Mouse (Mus musculus) neutrophil, adult 5-6 weeks (primary cell): Measurements from ENCODE around the gene Mycbp2. TPM values are rescaled to one million over a fixed set of nuclear protein-coding genes. Genes with fewer than 3 reads are reported as not detected.

Experiments
- ATAC-seq: fragments of 151-379, 151-347 bp; 2 replicates; pipeline ENCODE4 v1.8.0; 2017; ENCODE audit warnings: mild to moderate bottlenecking, moderate TSS enrichment; ENCODE audit not compliant: insufficient number of reproducible peaks, poor library complexity, low FRiP score, severe bottlenecking; ENCODE audit errors: extremely low read depth
- total RNA-seq: library from RNA; stranded (forward); fragments of 200-1000 nt; gene quantifications from 2 replicates; pipeline ENCODE4 v1.2.3, GENCODE M21; 2017

The Mycbp2 gene
- total RNA-seq, 1 experiment from 2014 or later = 166 TPM

- ATAC-seq = peak; percentile 73; the same call in 1 of the 2 replicates
Observed at GRCm38 (mm10) chr14:103114994-103115670, 231.5 kb downstream of the Mycbp2 start.

GRCm38 (mm10) chr14:103112606-103113363 lies 233.8 kb downstream of the Mycbp2 start:
- ATAC-seq = no peak

DNA sequence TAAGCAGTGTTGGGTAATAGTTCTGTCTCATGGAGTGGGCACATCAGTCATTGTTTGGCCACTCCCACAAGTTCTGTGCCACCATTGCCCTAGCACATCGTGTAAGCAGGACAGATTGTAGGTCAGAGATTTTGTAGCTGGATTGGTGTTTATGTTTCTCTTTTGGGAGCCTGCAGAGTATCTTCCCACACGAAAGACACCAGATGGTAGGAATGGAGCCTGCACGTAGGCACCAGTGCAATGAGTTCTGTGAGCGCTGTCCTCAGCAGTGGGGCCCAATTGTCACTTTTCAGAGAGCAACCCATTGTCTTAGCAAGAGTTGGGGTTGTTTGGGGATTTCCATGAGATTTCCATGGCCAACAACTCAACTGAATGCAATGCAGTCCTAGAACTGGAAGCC lies 236.6 kb downstream of the Mycbp2 start:
- ATAC-seq = no peak

DNA sequence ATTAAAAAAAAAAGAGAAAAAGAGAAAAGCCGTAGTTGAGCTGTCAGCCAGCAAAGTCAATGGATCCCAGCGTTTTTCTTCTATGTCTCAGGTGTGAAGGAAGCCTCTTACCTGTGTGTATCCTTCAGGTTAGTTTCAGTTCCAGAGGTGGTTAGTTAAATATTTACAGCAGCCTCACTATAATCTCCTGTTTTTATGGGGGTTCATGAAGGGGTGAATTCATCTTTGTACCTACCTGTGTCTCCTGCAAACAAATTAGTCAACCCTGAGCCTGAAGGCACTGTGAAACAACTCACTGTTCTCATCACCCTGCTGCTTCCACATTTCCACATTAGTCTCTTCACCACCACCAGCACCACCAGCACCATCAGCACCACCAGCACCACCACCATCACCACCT lies 240.3 kb downstream of the Mycbp2 start:
- no peak for ATAC-seq

GRCm38 (mm10) chr14:103102731-103103335 lies 243.8 kb downstream of the Mycbp2 start:
- no peak for ATAC-seq

DNA sequence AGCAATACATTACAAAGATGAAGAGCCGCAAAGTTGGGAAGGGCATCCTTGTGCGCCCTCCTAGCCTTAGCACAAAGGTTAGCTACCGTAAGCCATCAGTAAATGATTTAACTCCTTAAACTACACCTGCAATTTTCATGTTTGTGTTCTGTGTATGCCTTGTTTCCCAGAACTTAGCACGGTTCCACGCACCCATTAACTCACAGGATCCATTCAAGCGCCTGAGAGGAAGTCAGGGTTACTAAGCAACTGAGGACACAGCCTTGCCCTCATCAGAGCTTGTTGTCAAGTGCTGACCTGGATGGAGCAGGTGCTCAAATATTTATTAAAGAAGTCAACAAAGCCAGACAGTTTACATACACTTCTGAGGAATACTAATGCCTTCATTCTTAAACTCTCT lies 244.4 kb downstream of the Mycbp2 start:
- ATAC-seq = no peak

GRCm38 (mm10) chr14:103101171-103101570 lies 245.4 kb downstream of the Mycbp2 start:
- no peak for ATAC-seq

- no peak for ATAC-seq
Observed at GRCm38 (mm10) chr14:103100296-103100695, 246.3 kb downstream of the Mycbp2 start.

DNA sequence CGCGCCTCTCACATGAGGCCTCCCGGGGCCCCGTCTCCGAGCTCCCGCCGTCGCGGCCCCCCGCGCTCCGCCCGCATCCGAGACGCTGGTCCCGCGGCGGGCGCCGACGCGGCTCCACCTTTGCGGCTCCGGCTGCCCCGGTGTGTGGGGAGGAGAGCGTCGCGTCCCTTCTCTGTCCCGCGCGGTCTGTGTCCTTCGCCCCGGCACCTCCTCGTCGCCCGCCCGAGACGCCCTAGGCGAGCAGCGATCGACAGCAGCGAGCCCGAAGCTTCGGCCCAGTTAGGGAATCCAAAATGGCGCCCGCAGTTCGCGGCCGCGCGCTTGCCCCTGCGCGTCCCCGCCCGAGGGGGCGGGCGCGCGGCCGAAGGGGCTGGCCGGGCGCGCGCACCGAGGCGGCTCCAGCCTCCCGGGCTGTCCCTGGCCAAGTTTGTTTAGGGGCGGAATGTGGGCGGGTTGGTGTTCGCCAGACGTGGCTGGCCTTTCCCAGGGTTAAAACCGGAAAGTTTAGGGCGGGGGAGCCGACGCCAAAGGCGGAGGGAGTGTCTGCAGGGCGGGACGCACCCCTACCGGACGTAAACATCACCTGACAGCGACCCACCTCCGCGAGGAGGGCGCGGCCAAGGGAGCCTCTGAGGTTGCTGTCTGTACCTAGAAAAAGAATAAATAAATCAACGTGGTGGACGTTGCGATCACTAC lies 247.2 kb downstream of the Mycbp2 start, which contains the start of gene Fbxl3:
TSS of gene Fbxl3 (minus strand) at position 329 of the 696 bp plus-strand sequence.
- ATAC-seq = peak; percentile 94

- ATAC-seq = peak; percentile 26
Observed at GRCm38 (mm10) chr14:103098587-103099235, 247.9 kb downstream of the Mycbp2 start.

- no peak for ATAC-seq
Observed at GRCm38 (mm10) chr14:103098213-103098586, 248.4 kb downstream of the Mycbp2 start.

GRCm38 (mm10) chr14:103096621-103097020 lies 250.0 kb downstream of the Mycbp2 start:
- ATAC-seq = no peak

GRCm38 (mm10) chr14:103095826-103096225 lies 250.8 kb downstream of the Mycbp2 start:
- ATAC-seq = no peak

DNA sequence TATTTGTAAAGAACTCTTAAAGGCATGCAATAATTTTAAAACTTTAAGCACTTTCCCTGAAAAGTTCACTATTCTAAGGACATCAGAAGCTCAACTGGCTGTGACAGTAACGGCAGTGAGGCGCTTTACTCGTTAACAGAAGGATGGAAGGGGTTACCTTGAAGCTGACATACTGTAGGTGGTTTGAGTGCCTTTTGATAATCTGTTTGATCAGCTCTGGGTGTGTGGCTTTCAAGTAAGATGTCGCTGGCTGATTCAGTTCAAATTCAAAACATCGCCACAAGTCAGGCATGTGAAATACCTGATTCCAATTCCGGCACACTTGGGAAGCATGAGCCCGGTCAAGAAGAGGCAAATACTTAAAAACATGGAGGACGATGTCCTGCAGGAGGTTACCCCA lies 251.6 kb downstream of the Mycbp2 start:
- ATAC-seq = no peak

DNA sequence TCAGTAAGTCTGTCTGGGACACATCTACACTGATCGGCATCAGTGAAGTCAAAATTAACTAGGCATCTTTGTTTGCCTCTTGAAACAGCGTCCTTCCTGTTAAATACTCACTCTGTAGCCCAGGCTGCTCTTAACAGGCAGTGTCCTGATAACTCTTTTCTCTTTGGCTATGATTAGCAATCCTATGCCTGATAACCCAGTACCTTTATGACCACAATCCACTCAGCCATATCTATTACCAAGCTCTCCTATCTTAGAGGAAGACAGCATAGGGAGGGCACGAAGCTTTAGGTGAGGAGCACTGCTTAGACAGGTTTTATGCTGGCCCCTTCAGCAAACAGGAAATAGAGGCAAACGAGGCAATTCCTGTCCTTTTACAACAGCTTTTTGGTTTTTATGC lies 252.9 kb downstream of the Mycbp2 start:
- no peak for ATAC-seq

DNA sequence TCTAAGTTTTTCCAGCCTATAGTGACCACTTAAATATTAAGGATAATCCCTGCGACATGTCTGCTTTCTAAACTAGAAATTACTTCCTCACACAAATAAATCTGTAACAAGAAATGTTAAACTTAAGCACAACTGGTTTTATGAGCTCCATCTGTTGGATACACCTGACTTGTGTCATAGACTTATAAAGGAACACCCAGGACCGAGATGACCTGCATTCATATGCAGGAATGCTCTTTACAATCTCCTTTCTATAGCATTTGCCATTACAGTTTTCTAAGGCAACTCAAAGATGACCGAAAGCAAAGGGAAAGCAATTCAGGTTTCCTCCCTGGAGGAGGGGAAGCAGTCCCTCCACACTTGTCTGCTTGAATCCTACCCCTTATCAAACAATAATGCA lies 253.4 kb downstream of the Mycbp2 start:
- no peak for ATAC-seq

GRCm38 (mm10) chr14:103088624-103089023 lies 258.0 kb downstream of the Mycbp2 start:
- peak; percentile 72 for ATAC-seq

DNA sequence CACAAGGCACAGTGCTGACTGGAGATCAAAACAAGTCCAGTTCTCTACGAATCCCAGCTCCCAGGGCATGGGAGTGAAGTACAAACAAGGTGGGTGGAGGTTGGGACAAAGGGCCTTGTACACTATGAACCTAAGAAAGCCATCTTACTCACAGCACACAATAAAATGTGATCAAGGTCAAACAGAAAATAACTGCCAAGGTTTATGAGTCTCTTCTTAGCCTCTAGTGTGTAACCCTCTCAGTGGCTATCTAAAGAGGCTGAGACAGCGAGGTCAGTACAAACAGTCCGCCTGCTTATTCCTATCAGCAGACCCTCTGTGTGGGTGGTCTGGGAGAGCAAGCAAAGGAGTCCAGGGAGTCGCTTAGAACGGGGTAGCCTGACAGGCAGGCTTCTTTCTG lies 258.8 kb downstream of the Mycbp2 start:
- ATAC-seq = no peak
